Mouse (Mus musculus) layer of hippocampus, postnatal 14 days (tissue): ENCODE measurements around the gene Olfr97. TPM values are rescaled to one million over a fixed set of nuclear protein-coding genes. Genes with fewer than 3 reads are reported as not detected.

Experiments used
- DNase-seq, 2 experiments: peaks; one replicate each; pipeline ENCODE4 v3.0.0; 2021 to 2022; ENCODE audit warnings: low spot score in 2 of 2, mixed read lengths in 1 of 2
- total RNA-seq, 2 experiments: library from RNA; stranded (reverse); gene quantifications; 2 replicates each; pipeline ENCODE4 v1.2.3; 2021

Olfr97 gene
- total RNA-seq, 2 experiments from 2014 or later: not detected

DNA sequence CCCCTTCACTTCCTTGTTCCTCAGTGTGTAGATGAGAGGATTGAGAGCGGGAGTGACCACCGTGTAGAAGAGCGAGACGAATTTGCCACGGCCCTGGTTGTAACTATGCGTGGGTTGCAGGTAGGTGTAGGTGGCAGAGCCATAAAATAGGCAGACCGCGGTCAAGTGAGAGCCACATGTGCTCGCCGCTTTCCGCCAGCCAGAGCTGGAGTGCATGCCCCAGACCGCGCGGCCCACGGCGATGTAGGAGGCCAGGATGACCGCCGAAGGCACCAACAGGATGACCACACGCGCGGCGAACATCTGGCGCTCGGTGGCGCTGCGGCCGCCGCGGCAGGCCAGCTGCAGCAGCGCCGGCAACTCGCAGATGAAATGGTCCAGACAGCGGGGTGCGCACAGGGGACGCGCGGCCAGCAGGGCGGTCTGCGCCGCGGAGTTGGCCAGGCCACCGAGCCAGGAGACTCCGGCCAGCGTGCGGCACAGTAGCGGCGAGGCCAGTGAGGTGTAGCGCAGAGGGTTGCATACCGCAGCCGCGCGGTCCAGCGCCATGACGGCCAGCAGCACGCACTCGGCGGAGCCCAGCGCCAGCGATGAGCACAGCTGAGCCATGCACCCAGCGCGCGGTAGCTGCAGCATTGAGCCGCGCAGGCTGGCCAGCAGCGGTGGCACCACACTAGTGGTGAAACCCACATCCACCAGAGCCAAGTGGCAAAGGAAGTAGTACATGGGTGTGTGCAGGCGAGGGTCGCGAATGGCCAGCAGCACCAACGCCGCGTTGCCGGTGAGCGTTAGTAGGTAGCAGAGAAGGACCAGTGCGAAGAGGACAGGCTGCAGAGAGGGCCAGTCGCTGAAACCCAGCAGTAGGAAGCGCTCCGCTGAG lies 40.0 kb downstream of the Olfr97 start:
- peak in 1 of 2 experiments; percentile 35 for DNase-seq

DNA sequence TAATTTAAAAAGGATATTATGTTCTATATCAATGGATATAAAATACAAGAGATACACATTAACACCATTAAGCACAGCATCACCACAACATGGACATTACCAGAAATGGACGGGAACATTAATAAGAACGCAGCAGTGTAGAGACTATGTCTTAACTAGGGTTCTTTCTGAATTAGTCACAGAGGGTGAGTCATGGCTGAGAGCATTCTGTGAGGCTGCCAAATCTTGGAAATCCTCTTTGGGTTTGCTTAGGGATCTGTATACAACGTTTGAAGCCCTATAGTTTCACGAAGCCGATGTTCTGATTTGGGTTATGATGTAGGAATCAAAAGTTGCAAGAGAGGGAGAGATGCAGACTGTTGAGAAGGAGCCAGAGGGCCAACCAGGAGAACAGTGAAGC lies 42.3 kb downstream of the Olfr97 start:
- DNase-seq: no peak

DNA sequence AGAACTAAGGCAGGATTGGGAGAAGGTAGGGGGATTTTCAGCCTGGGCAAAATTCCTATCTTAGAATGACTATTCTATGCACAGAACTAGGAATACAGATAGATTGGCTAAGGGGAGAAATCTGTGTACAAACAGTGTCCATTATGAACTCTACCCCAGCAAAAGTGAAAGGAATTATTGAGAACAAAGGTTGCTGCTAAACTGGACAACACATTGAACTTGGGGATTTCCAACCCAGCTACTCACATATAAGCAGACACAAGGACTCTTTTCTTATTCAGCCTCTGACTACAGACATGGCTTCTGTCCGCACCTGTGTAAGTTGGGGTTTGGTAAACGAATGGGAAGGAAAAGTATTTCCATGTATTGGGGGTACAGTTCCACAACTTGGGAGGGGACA lies 43.5 kb downstream of the Olfr97 start, which contains the start of gene Ubd:
Ubd (plus strand) TSS at position 237 of the 400 bp plus-strand sequence.
- no peak for DNase-seq

DNA sequence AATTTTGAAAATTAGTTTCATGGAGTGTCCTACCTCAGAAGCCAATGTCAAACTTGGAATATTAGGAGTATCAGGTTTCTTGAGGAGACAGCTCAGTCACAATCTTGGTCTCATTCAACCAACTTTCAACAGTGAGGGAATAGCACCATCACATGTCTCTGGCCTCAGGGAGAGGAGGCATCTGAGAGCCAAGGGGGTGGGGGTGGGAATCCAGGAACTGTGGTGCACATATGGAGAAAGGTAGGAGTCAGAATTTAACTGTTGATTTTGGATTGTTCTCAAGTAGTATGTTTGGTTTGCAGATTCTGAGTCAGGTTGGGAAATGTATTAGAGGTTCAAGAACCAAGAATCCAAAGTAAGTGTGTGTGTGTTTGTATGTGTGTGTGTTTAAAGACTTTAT lies 44.1 kb downstream of the Olfr97 start:
- no peak for DNase-seq

DNA sequence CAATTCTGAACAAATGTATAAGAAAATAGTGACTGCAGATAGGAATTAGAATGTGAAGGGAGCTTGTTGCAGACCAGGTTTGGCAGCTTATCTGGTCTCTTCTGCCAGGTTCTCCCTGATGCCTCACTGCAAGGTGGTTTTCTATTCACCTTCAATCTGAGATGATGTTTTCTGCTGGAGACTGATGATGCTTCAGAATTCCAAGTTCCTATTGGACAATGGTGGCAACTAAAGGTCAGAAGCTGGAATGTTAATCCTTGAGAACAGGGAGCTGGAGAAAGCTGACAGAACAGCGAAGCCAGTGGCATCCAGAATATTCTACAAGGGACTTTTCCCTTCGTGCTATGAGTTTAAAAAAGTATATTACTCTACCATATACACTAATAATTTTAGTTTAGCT lies 46.4 kb downstream of the Olfr97 start:
- DNase-seq: peak in 1 of 2 experiments; percentile 73

DNA sequence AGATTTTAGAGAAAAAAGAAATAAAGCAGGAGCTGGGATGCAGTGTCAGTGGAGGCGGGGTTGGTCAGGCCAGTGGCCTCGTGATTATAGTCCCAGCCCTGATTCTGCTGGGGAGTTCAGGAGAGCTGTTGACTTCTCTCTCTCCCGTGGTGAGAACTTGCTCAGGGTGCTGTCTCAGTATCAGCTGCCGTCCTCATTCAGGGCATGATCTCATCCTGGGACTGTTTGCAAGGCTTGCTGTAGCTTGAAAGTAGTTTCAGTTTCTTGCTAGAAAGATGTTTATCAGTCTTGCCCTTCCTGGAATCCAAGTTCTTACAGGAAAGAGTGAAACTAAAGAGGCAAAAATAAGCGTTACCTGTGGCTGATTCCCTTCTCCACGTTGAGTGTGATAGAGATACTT lies 51.7 kb downstream of the Olfr97 start:
- no peak for DNase-seq

Other genes with a start within 250 kb of the Olfr97 start
- 1 to 10 TPM; 2.1 to 3.0 TPM for gene H2-M5, start 247.8 kb downstream of the Olfr97 start, total RNA-seq
- gene Zfp57, start 236.2 kb downstream of the Olfr97 start, total RNA-seq: 10 to 100 TPM; 33.4 to 34.3 TPM
- 10 to 100 TPM; 56.9 to 66.4 TPM for gene Mog, start 213.9 kb downstream of the Olfr97 start, total RNA-seq
- 100 to 1,000 TPM; 609 to 643 TPM for gene Gabbr1, start 191.4 kb downstream of the Olfr97 start, total RNA-seq
- gene Olfr90, start 148.8 kb downstream of the Olfr97 start, total RNA-seq: under 1 TPM in 1 of 2 experiments, not detected in 1; 0.12 TPM
- not detected for gene Olfr91, start 139.1 kb downstream of the Olfr97 start, total RNA-seq
- not detected for gene Olfr92, start 117.2 kb downstream of the Olfr97 start, total RNA-seq
- not detected for gene Olfr93, start 75.8 kb downstream of the Olfr97 start, total RNA-seq
- gene Ubd, start 43.4 kb downstream of the Olfr97 start, total RNA-seq: not detected
- gene Olfr94, start 36.3 kb downstream of the Olfr97 start, total RNA-seq: not detected
- not detected for gene Olfr95, start 24.2 kb downstream of the Olfr97 start, total RNA-seq
- not detected for gene Olfr96, start 17.2 kb downstream of the Olfr97 start, total RNA-seq
- gene Olfr98, start 26.4 kb upstream of the Olfr97 start, total RNA-seq: not detected
- gene H2-M3, start 32.9 kb upstream of the Olfr97 start, total RNA-seq: 1 to 10 TPM; 2.2 to 2.5 TPM
- not detected for gene Olfr99, start 46.1 kb upstream of the Olfr97 start, total RNA-seq
- gene Olfr101, start 67.0 kb upstream of the Olfr97 start, total RNA-seq: not detected
- gene Olfr102, start 79.7 kb upstream of the Olfr97 start, total RNA-seq: not detected
- not detected for gene Olfr103, start 102.4 kb upstream of the Olfr97 start, total RNA-seq
- not detected for gene Olfr104-ps, start 122.3 kb upstream of the Olfr97 start, total RNA-seq
- gene Olfr105-ps, start 141.7 kb upstream of the Olfr97 start, total RNA-seq: not detected
- gene Olfr106-ps, start 153.1 kb upstream of the Olfr97 start, total RNA-seq: not detected
- gene Olfr107, start 161.9 kb upstream of the Olfr97 start, total RNA-seq: under 1 TPM in 1 of 2 experiments, not detected in 1; 0.10 TPM
- not detected for gene Olfr108, start 208.2 kb upstream of the Olfr97 start, total RNA-seq
- not detected for gene Olfr109, start 221.6 kb upstream of the Olfr97 start, total RNA-seq
- gene H2-M2, start 246.2 kb upstream of the Olfr97 start, total RNA-seq: not detected